Mouse (Mus musculus): Measurements from ENCODE around the gene Gm42715. TPM values are rescaled to one million over a fixed set of nuclear protein-coding genes. Genes with fewer than 3 reads are reported as not detected.

Gene Gm42715
- polyA plus RNA-seq, 1 experiment = 23.3 TPM

DNA sequence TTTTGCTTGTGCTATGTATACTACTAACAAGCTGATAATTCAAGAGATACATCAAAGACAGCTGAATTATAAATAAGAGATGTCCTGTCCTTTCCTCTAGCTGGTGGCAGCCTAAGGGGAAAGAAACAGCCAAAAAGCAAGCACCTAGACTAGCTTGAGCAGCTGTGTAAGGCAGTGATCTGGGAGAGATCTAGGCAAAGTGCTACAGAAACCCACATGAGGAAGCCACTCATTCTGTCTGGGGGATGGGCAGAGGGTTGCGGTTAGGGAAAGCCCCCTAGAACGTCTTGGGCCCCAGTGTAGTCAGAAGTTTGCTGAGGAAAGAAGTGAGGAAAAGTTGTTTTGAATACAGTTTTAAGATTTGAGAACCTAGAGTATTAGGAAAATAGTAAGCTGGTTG is 39.1 kb upstream of the Gm42715 start:
- TF ChIP-seq GATA1 (IDR thresholded peaks at IDR 0.05; ENCODE audit: low read length) = no peak

DNA sequence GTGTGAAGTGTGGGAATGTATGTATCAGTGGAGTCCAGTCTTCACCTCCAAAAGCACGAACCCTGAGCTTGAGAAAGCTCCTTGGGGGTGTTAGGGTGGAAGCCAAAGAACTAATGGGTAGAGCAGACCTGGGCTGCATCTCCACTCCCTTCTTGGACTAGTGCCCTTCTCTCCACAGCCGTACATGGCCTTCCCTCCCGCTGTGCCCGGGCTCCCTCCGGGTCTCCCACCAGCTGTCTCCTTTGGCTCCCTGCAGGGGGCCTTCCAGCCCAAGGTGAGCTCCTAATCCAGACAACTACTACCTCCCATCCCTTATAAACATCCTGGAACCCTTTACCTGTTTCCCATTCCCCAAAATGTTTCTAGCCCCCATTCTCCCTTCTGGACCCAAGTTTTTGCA is 34.0 kb upstream of the Gm42715 start:
- TF ChIP-seq GATA1 (IDR thresholded peaks at IDR 0.05; ENCODE audit: low read length) = no peak

DNA sequence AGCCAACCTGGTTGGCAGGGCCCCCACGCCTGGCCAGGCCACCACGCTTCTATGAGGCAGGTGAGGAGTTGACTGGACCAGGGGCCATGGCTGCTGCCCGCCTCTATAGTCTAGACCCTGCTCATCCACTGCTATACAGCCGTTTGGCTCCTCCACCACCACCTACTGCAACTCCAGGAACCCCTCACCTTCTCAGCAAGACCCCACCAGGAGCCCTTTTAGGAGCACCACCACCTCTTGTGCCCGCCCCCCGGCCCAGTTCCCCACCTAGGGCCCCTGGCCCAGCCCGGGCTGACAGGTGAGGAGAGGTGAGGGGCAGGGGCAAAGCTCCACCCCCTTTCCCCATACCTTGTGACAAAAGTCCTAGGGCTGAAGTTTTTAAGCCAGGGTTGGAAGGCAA is 29.4 kb upstream of the Gm42715 start:
- no peak for TF ChIP-seq GATA1 (IDR thresholded peaks at IDR 0.05; ENCODE audit: low read length)

DNA sequence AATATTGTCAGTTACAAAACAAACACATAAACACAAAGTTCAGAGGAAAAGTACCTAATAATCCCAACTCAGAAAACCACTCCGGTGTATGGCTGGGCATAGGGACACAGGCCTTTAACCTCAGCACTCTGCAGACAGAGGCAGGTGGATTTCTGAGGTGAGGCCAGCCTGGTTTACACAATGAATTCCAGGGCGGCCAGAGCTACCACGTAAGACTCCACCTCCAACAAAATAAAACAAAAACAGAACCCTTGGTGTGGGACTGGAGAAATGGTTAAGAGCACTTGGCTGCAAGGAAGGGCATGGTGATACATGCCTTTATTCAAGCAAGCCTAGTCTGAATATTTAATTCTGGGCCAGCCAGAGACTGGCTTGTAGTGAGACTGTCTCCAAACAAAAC is 27.5 kb upstream of the Gm42715 start:
- no peak for TF ChIP-seq GATA1 (IDR thresholded peaks at IDR 0.05; ENCODE audit: low read length)

DNA sequence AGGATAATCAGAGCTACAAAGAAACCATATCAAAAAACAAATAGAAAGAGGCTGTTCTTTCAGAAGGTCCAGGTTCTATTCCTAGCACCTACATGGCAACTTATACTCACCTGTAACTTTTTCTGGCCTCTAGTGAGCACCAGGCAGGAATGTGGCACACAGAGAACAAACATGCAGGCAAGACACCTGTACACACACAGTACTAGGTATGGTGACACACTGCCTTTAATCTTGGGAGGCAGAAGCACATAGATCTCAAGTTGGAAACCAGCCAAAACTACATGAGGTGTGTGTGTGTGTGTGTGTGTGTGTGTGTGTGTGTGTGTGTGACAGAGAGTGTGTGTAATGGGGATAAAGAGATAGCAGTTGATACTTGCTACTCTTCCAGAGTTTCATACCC is 24.7 kb upstream of the Gm42715 start:
- no peak for TF ChIP-seq GATA1 (IDR thresholded peaks at IDR 0.05; ENCODE audit: low read length)

DNA sequence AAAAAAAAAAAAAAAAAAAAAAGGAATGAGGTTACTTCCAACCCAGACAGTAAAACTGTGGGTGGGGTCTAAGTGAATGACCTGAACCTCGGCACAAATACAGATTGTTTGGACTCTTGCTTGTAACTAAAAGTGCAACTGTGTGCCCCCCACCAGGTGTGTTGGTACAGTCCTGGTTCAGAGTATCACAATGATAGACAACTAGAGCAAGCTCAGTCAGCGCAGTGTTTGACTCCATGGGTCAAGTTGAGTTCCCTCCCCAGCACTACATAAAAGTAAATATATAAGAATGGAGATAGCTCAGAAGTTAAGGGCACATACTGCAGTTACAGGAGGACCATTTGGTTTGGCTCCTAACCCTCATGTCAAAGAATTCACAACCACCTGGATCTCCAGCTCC is 22.0 kb upstream of the Gm42715 start:
- TF ChIP-seq GATA1 (IDR thresholded peaks at IDR 0.05; ENCODE audit: low read length) = no peak

DNA sequence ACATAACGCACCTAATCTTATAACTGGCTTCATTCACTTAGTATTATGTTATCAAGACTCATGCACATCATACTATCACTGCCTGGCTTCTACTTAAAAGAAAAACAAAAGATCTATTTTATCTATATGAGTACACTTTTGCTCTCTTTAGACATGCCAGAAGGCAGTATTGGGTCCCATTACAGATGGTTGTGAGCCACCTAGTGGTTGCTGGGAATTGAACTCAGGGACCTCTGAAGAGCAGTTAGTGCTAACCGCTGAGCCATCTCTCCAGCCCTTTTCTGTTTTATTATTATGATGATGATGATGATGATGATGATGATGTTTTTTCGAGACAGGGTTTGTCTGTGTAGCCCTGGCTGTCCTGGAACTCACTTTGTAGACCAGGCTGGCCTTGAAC is 21.0 kb upstream of the Gm42715 start:
- TF ChIP-seq GATA1 (IDR thresholded peaks at IDR 0.05; ENCODE audit: low read length) = no peak

DNA sequence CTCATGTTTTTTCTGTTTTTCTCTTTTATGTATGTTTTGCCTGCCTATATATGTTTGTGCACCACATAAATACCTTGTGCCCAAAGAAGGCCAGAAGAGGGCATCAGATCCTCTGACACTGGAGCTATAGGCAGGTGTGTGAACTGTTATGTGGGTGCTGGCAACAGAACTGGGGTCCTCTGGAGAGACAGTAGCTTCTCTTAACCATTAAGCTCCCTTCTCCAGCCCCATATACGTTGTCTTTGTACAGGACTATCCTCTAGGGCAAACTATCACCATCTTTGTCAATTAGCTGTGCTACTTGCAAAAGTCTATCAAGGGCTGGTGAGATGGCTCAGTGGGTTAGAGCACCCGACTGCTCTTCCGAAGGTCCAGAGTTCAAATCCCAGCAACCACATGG is 11.1 kb upstream of the Gm42715 start:
- no peak for TF ChIP-seq GATA1 (IDR thresholded peaks at IDR 0.05; ENCODE audit: low read length)

DNA sequence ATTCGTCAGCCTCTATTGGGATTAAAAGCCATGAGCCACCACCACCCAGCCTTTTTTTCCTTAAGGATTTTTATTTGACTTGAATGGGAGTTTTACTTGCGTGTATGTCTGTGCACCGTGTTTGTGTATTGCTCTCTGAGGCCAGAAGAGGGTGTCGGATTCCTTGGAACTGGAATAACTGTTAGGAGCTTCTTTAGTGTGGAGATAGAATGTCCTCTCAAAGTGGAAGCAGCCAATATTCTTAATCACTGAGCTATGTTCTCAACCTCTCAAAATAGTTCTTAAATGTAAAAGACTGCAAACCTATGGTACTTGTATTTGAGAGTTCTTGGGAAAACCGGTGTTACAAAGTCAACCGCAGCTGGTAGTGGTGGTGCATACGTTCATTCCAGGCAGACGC is 8.1 kb upstream of the Gm42715 start:
- no peak for TF ChIP-seq GATA1 (IDR thresholded peaks at IDR 0.05; ENCODE audit: low read length)

DNA sequence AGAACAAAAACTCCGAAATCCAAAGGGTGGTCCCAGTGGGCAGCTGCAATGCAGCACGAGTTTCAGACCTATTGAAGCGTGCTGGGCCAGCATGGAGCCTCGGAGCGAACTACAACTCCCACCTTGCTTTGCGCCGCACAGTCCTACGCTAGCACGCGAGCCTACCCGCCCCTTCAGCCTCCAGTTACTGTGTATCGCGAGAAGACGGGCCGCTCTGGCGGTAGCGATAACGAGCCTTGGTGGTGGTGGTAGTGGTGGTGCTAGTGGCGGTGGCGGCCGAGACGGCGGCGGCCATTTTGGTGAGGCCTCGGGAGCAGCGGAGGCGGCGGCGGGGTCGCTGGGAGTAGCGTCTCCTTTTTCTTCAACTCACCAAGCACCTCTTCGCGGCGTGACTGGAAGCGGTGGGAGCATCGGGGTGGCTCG is 7.6 kb upstream of the Gm42715 start, which contains the start of gene Srcap:
TSS of gene Srcap (plus strand) at position 176 of the 423 bp plus-strand sequence.
- no peak for TF ChIP-seq GATA1 (IDR thresholded peaks at IDR 0.05; ENCODE audit: low read length)

DNA sequence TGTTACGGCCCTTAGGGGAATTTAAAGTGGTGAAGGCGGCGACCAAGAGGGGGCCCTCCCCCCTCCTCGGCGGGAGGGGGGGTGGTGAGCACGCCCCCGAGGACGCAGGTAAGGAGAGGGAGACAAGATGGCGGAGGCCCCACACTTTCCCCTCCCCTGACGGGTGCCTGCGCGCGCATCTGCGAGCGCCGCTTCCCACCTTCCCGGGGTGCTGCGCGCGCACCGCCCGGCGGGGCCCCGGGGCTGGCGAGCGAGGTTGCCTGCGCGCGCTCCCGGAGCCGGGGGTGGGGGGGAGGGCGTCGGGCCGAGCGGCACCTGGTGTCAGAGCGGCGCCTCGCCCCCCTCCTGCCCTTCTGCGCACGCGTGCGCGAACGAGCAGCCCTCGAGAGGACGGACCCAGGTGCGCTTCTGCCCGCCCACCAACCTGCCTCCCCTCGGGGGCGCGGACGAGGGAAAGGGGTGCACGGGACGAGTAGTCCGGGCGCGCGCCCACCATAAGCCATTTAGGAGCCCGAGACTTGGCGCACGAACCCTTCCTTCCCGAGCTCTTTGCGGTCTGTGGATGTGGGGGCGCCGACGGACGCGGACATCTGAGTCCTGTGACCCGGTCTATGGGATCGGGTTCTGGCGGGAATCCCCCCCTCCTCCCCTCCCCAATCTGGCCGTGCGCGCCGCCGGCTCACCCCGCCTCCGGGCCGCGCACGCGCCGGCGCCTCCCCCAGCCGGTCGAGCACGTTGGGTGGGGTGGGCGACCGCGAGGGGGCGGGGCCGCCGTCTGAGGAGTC is 7.0 kb upstream of the Gm42715 start:
- TF ChIP-seq GATA1 (IDR thresholded peaks at IDR 0.05; ENCODE audit: low read length) = no peak

DNA sequence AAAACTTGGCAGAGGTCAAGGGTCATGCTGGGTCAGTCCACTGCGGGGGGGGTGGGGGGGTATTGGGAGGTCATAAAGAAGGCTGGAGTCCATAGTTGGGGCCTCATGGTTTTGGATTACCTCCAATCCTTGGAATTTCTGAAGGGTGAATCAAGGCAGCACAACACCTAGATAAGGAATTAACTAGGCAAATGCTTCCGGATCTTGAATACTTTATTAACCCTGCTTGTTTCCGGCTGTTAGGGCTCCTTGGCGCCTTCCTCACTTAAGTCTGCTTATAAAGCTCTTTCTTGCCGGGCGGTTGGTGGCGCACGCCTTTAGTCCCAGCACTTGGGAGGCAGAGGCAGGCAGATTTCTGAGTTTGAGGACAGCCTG is 6.4 kb upstream of the Gm42715 start:
- TF ChIP-seq GATA1 (IDR thresholded peaks at IDR 0.05; ENCODE audit: low read length) = no peak

DNA sequence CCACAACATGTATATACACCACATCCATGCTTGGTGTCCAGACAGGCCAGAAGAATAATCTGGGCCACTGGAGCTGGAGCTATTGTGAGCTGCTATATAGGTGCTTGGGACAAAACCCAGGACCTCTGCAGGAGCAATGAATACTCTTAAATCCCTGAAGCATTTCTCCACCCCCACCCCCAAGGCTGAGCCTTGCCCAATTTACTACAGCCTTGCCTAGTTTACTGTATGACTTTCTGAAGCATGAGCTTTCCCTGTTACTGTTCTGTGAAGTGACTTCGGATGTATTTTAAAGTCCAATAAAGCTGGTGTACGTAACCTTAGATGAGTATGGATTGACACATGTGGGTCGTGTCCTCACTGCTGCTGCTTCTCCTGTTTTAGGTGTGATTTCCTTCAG is 5.6 kb upstream of the Gm42715 start:
- TF ChIP-seq GATA1 (IDR thresholded peaks at IDR 0.05; ENCODE audit: low read length) = no peak

DNA sequence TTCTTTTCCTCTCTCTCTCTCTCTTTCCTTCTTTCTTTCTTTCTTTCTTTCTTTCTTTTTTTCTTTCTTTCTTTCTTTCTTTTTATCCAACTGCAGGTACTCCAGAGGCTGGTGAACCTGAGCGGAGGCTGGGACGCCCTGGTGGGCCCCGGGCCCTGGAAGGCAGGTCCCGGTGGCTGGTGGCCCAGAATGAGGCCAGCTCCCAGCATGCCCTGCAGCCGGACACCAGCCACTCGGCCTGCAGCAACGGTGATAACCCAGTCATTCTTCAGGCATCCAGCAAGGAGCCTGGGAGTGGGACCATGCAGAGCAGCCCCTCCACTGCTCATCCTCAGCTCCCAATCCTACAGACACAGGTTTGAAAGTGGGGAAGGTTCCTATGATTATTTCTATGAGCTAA is 3.5 kb upstream of the Gm42715 start:
- no peak for TF ChIP-seq GATA1 (IDR thresholded peaks at IDR 0.05; ENCODE audit: low read length)

DNA sequence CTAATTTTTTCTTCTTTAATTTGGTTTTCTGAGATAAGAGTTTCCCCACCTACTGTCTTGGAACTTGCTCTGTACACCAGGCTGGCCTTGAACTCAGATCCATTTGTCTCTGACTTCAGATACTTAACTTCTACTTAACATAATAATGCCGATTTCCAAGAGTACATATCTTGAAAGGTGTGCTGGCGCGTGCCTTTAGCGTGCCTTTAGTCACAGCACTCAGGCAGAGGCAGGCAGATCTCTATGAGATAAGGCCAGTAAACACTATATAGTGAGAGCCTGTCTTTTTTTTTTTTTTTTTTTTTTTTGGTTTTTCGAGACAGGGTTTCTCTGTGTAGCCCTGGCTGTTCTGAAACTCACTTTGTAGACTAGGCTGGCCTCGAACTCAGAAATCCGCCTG is 3.0 kb upstream of the Gm42715 start:
- no peak for TF ChIP-seq GATA1 (IDR thresholded peaks at IDR 0.05; ENCODE audit: low read length)

DNA sequence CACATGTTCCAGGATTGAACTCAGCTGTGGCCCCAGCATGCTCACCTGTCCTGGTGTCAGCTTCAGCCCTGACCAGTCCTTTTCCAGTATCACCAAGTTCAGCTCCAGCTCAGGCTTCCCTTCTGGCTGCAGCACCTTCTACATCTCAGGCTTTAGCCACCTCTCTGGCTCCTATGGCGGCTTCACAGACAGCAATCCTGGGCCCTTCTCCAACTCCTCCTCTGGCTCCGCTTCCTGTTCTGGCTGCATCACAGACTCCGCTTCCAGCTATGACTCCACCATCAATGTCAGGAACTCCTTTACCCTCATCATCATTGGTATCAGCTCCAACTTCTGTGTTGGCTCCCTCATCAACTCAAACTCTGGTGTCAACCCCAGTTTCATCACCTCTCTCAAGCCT is 22.3 kb downstream of the Gm42715 start:
- no peak for TF ChIP-seq GATA1 (IDR thresholded peaks at IDR 0.05; ENCODE audit: low read length)

DNA sequence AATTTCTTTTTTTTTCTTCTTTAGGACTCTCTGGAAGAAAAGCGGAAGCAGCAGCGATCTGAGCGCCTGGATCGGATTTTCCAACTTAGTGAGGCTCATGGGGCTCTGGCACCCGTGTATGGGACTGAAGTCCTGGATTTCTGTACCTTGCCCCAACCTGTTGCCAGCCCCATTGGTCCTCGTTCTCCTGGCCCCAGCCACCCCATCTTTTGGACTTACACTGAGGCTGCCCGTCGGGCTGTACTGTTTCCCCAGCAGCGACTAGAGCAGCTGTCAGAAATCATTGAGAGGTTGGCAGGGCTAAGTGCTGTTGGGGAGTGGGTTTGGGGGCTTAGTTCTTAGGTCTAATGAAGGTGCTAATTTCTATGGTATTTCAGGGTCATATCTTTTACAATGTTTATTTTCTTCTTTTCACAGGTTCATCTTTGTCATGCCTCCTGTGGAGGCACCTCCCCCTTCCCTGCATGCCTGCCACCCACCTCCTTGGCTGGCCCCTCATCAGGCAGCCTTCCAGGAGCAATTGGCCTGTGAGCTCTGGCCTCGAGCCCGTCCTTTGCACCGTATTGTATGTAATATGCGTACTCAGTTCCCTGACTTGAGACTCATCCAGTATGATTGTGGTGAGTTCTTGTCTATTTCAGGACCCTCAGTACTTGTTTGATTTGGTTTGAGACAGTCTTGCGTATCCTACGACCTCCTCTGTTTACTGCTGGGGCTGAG is 29.9 kb downstream of the Gm42715 start:
- TF ChIP-seq GATA1 (IDR thresholded peaks at IDR 0.05; ENCODE audit: low read length) = no peak

Data from G1E-ER4 (cell line).